Comparison of ENCODE assay signal across 9 mouse cellular contexts in the genomic region with DNA sequence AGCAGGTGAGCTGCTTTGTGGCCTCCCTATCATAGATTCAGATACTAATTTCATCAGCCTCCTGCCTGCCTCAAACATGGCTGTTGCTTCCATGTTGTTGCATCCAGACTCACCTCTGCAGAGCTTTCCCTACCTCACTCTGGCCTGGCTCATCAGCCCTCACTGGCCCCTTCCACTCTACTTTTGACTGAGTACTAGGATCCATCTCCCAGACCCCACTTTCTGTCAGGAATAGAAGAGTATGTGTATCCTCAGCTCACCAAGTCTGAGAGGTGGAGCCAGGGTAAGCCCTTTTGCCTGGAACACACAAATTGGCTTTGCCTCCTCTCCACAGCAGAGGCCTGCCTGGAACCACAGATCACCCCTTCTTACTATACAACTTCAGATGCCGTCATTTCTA. TPM values are rescaled to one million over a fixed set of nuclear protein-coding genes. Genes with fewer than 3 reads are reported as not detected.
DNase-seq lines count a peak whose midpoint lies in the region; ATAC-seq and TF ChIP-seq lines count a peak whose summit lies in the region.
"Had no signal": no experiment of that assay in that cellular context is flagged by ENCODE, and none has a peak within 500 bp of the region (broad histone marks: within the 10 kb centered on the region; RNA-seq: fewer than 3 reads in every experiment).

No protein-coding gene starts in this region.

- no peak for DNase-seq in liver, embryonic 11.5 days (ENCODE audit: low spot score)
- no peak for DNase-seq in liver
- no peak for DNase-seq in thymus, adult 2 months
- DNase-seq in T-cell, adult 2 months (ENCODE audit: low spot score): no peak
- DNase-seq: cerebellum, adult 11-12 months; gastrocnemius, postnatal 10 days had no signal

- peaks cover 11% of the 10 kb centered on the region for H3K27me3 ChIP-seq in liver, embryonic 11.5 days (replicated peaks; ENCODE audit: control insufficient read depth, insufficient read depth, low read length)
- no peaks in the 10 kb centered on the region for H3K27me3 ChIP-seq in embryonic facial prominence, embryonic 15.5 days
- H3K27me3 ChIP-seq in intestine, embryonic 15.5 days (replicated peaks): no peaks in the 10 kb centered on the region
- H3K27me3 ChIP-seq in neural tube, embryonic 14.5 days (ENCODE audit: control insufficient read depth, insufficient read depth, low read length): no peaks in the 10 kb centered on the region
- H3K27me3 ChIP-seq in thymus, adult 2 months (ENCODE audit: control insufficient read depth, insufficient read depth, low read length): no peaks in the 10 kb centered on the region

- no peak overlapping the region for H3K27ac ChIP-seq in liver, embryonic 11.5 days (ENCODE audit: low read depth, low read length)
- no peak overlapping the region for H3K27ac ChIP-seq in embryonic facial prominence, embryonic 15.5 days (replicated peaks)
- no peak overlapping the region for H3K27ac ChIP-seq in intestine, embryonic 15.5 days
- H3K27ac ChIP-seq in neural tube, embryonic 14.5 days (ENCODE audit: low read depth, low read length): no peak overlapping the region
- H3K27ac ChIP-seq in thymus, adult 2 months (ENCODE audit: control insufficient read depth, insufficient read depth, low read length): no peak overlapping the region

- H3K9me3 ChIP-seq in liver, embryonic 11.5 days (ENCODE audit: control insufficient read depth, low read length): no peaks in the 10 kb centered on the region
- no peaks in the 10 kb centered on the region for H3K9me3 ChIP-seq in embryonic facial prominence, embryonic 15.5 days (replicated peaks)
- no peaks in the 10 kb centered on the region for H3K9me3 ChIP-seq in intestine, embryonic 15.5 days
- no peaks in the 10 kb centered on the region for H3K9me3 ChIP-seq in neural tube, embryonic 14.5 days (ENCODE audit: control insufficient read depth, low read length)

- no peak overlapping the region for H3K9ac ChIP-seq in liver, embryonic 11.5 days (ENCODE audit: low read depth, low read length)
- H3K9ac ChIP-seq in embryonic facial prominence, embryonic 15.5 days: no peak overlapping the region
- H3K9ac ChIP-seq in intestine, embryonic 15.5 days: peak overlapping the region; percentile 69
- no peak overlapping the region for H3K9ac ChIP-seq in neural tube, embryonic 14.5 days (replicated peaks; ENCODE audit: low read depth, low read length)

- no peak for TF ChIP-seq CTCF in thymus, adult 2 months (IDR thresholded peaks at IDR 0.05; ENCODE audit: borderline replicate concordance, control insufficient read depth, extremely low read depth, insufficient read depth, low read length, poor library complexity)

- 95% methylated on average over 1 of the region's 1 CpGs for WGBS in liver, embryonic 11.5 days
- 95% methylated on average over 1 of the region's 1 CpGs for WGBS in embryonic facial prominence, embryonic 15.5 days
- 87% methylated on average over 1 of the region's 1 CpGs for WGBS in intestine, embryonic 15.5 days
- 100% methylated on average over 1 of the region's 1 CpGs for WGBS in neural tube, embryonic 14.5 days
- WGBS in thymus, adult 2 months: 100% methylated on average over 1 of the region's 1 CpGs

- no peaks in the 10 kb centered on the region; the same call in 1 of the 2 replicates for H3K4me1 ChIP-seq in liver, embryonic 11.5 days (replicated peaks; ENCODE audit: control insufficient read depth, insufficient read depth, low read length)
- peaks cover 8% of the 10 kb centered on the region for H3K4me1 ChIP-seq in embryonic facial prominence, embryonic 15.5 days
- no peaks in the 10 kb centered on the region for H3K4me1 ChIP-seq in intestine, embryonic 15.5 days (replicated peaks)
- peaks cover 8% of the 10 kb centered on the region; the same call in 1 of the 2 replicates for H3K4me1 ChIP-seq in neural tube, embryonic 14.5 days (ENCODE audit: control insufficient read depth, insufficient read depth, low read length)
- peaks cover 13% of the 10 kb centered on the region; the same call in 1 of the 2 replicates for H3K4me1 ChIP-seq in thymus, adult 2 months (replicated peaks; ENCODE audit: control insufficient read depth, insufficient read depth, low read length)

- TF ChIP-seq POLR2A in thymus, adult 2 months (IDR thresholded peaks at IDR 0.05; ENCODE audit: control insufficient read depth, extremely low read depth, insufficient read depth, low read length, poor library complexity): no peak

- peaks cover 8% of the 10 kb centered on the region; the same call in 1 of the 2 replicates for H3K36me3 ChIP-seq in liver, embryonic 11.5 days (ENCODE audit: control insufficient read depth, insufficient read depth, low read length)
- H3K36me3 ChIP-seq in embryonic facial prominence, embryonic 15.5 days: peaks cover 16% of the 10 kb centered on the region; the same call in 1 of the 2 replicates
- H3K36me3 ChIP-seq in intestine, embryonic 15.5 days: no peaks in the 10 kb centered on the region
- H3K36me3 ChIP-seq in neural tube, embryonic 14.5 days (ENCODE audit: control insufficient read depth, insufficient read depth, low read length): no peaks in the 10 kb centered on the region
- H3K36me3 ChIP-seq in thymus, adult 2 months (ENCODE audit: control insufficient read depth, insufficient read depth, low read length): peaks cover 13% of the 10 kb centered on the region

- H3K4me2 ChIP-seq in liver, embryonic 11.5 days: peak overlapping the region; percentile 76
- H3K4me2 ChIP-seq in embryonic facial prominence, embryonic 15.5 days (replicated peaks): peak overlapping the region; percentile 51
- peak overlapping the region; percentile 54 for H3K4me2 ChIP-seq in intestine, embryonic 15.5 days (replicated peaks)
- peak overlapping the region; percentile 60 for H3K4me2 ChIP-seq in neural tube, embryonic 14.5 days (ENCODE audit: low read depth, low read length)

- peak overlapping the region; percentile 71 for H3K4me3 ChIP-seq in liver, embryonic 11.5 days (ENCODE audit: low read depth, low read length)
- H3K4me3 ChIP-seq in embryonic facial prominence, embryonic 15.5 days (replicated peaks): no peak overlapping the region
- peak overlapping the region; percentile 58 for H3K4me3 ChIP-seq in intestine, embryonic 15.5 days (replicated peaks)
- H3K4me3 ChIP-seq in neural tube, embryonic 14.5 days (ENCODE audit: low read depth, low read length): no peak overlapping the region
- no peak overlapping the region for H3K4me3 ChIP-seq in thymus, adult 2 months (ENCODE audit: control insufficient read depth, insufficient read depth, low read length)

- no peak for ATAC-seq in liver, embryonic 11.5 days (replicated peaks; ENCODE audit: low FRiP score)
- no peak for ATAC-seq in embryonic facial prominence, embryonic 15.5 days (ENCODE audit: insufficient number of reproducible peaks, low FRiP score, low TSS enrichment, low read depth)
- no peak for ATAC-seq in intestine, embryonic 15.5 days
- no peak for ATAC-seq in neural tube, embryonic 14.5 days (ENCODE audit: low read depth)

RNA-seq across cellular contexts. Expression of a gene that starts 1.7 kb away (rescaled TPM):
- 207 and 230 TPM in 2 replicates for polyA plus RNA-seq in liver, embryonic 11.5 days (2014; fragmentation: Nextera tagmentation; extraction: Ambion mirVana)
- polyA plus RNA-seq in embryonic facial prominence, embryonic 15.5 days (2015; fragmentation: Nextera tagmentation; extraction: Ambion mirVana): 221 and 235 TPM in 2 replicates
- polyA plus RNA-seq in intestine, embryonic 15.5 days (2015; fragmentation: Nextera tagmentation; extraction: Ambion mirVana): 240 and 287 TPM in 2 replicates
- 169 and 171 TPM in 2 replicates for polyA plus RNA-seq in neural tube, embryonic 14.5 days (2014; fragmentation: Nextera tagmentation; extraction: Ambion mirVana)
- polyA plus RNA-seq in thymus, adult 2 months (2012; rRNA removed): 189 and 216 TPM in 2 replicates

RNA-seq across cellular contexts. Expression of a gene that starts 1.8 kb away (rescaled TPM):
- 196 and 206 TPM in 2 replicates for polyA plus RNA-seq in liver, embryonic 11.5 days (2014; fragmentation: Nextera tagmentation; extraction: Ambion mirVana)
- polyA plus RNA-seq in embryonic facial prominence, embryonic 15.5 days (2015; fragmentation: Nextera tagmentation; extraction: Ambion mirVana): 193 and 199 TPM in 2 replicates
- 217 and 251 TPM in 2 replicates for polyA plus RNA-seq in intestine, embryonic 15.5 days (2015; fragmentation: Nextera tagmentation; extraction: Ambion mirVana)
- polyA plus RNA-seq in neural tube, embryonic 14.5 days (2014; fragmentation: Nextera tagmentation; extraction: Ambion mirVana): 264 and 309 TPM in 2 replicates
- polyA plus RNA-seq in thymus, adult 2 months (2012; rRNA removed): 327 and 378 TPM in 2 replicates

RNA-seq across cellular contexts. Expression of a gene that starts 14.3 kb away (rescaled TPM):
- polyA plus RNA-seq in liver, embryonic 11.5 days (2014; fragmentation: Nextera tagmentation; extraction: Ambion mirVana): 0.81 and 1.3 TPM in 2 replicates
- 35.3 and 49.9 TPM in 2 replicates for polyA plus RNA-seq in embryonic facial prominence, embryonic 15.5 days (2015; fragmentation: Nextera tagmentation; extraction: Ambion mirVana)
- polyA plus RNA-seq in intestine, embryonic 15.5 days (2015; fragmentation: Nextera tagmentation; extraction: Ambion mirVana): 1.3 and 2.0 TPM in 2 replicates
- 1.2 and 2.4 TPM in 2 replicates for polyA plus RNA-seq in neural tube, embryonic 14.5 days (2014; fragmentation: Nextera tagmentation; extraction: Ambion mirVana)
- polyA plus RNA-seq in thymus, adult 2 months (2012; rRNA removed): 4.9 and 5.4 TPM in 2 replicates

RNA-seq across cellular contexts. Expression of a gene that starts 31.6 kb away (rescaled TPM):
- polyA plus RNA-seq in liver, embryonic 11.5 days (2014; fragmentation: Nextera tagmentation; extraction: Ambion mirVana): 0.36 and 0.49 TPM in 2 replicates
- polyA plus RNA-seq in embryonic facial prominence, embryonic 15.5 days (2015; fragmentation: Nextera tagmentation; extraction: Ambion mirVana): 1.1 and 1.6 TPM in 2 replicates
- 0.38 TPM in 2 replicates for polyA plus RNA-seq in intestine, embryonic 15.5 days (2015; fragmentation: Nextera tagmentation; extraction: Ambion mirVana)
- polyA plus RNA-seq in neural tube, embryonic 14.5 days (2014; fragmentation: Nextera tagmentation; extraction: Ambion mirVana): 0.07 and 0.73 TPM in 2 replicates
- polyA plus RNA-seq in thymus, adult 2 months (2012; rRNA removed): 0.46 and 0.86 TPM in 2 replicates

RNA-seq across cellular contexts. Expression of a gene that starts 36.3 kb away (rescaled TPM):
- polyA plus RNA-seq in liver, embryonic 11.5 days (2014; fragmentation: Nextera tagmentation; extraction: Ambion mirVana): 0.25 and 0.86 TPM in 2 replicates
- 1.3 TPM in 2 replicates for polyA plus RNA-seq in embryonic facial prominence, embryonic 15.5 days (2015; fragmentation: Nextera tagmentation; extraction: Ambion mirVana)
- 0.57 and 0.72 TPM in 2 replicates for polyA plus RNA-seq in intestine, embryonic 15.5 days (2015; fragmentation: Nextera tagmentation; extraction: Ambion mirVana)
- polyA plus RNA-seq in neural tube, embryonic 14.5 days (2014; fragmentation: Nextera tagmentation; extraction: Ambion mirVana): 5.4 and 6.5 TPM in 2 replicates
- 6.2 and 7.3 TPM in 2 replicates for polyA plus RNA-seq in thymus, adult 2 months (2012; rRNA removed)

Comparison
In these comparisons a context has a peak if more than half of its experiments do, and no peak if none do; other contexts are left out.
1. H3K4me3 ChIP-seq: peak in liver, embryonic 11.5 days (single experiment) and intestine, embryonic 15.5 days (single experiment); none in embryonic facial prominence, embryonic 15.5 days (single experiment), neural tube, embryonic 14.5 days (single experiment) and thymus, adult 2 months (single experiment).
2. Peak in every context shown above with its lines, with median percentiles within 50 percentile points of each other: H3K4me2 ChIP-seq.